9 mouse cellular contexts compared by ENCODE assay signal in genomic region chr9:31279306-31279705, GRCm38 (mm10). TPM values are rescaled to one million over a fixed set of nuclear protein-coding genes. Genes with fewer than 3 reads are reported as not detected.
A peak's percentile ranks its signal among the peaks of the same experiment; 100 is the strongest.
DNase-seq lines count a peak whose midpoint lies in the region; ATAC-seq and TF ChIP-seq lines count a peak whose summit lies in the region.
"Had no signal": no experiment of that assay in that cellular context is flagged by ENCODE, and none has a peak within 500 bp of the region (broad histone marks: within the 10 kb centered on the region; RNA-seq: fewer than 3 reads in every experiment).

No protein-coding gene starts in this region.

- peaks cover 7% of the 10 kb centered on the region for H3K4me1 ChIP-seq in heart, adult 2 months (ENCODE audit: control insufficient read depth, insufficient read depth, low read length)
- H3K4me1 ChIP-seq in CH12.LX (ENCODE audit: control insufficient read depth in 1 of 2, insufficient read depth in 2 of 2): peaks cover 0 to 33% of the 10 kb centered on the region in 2 experiments; a peak in 2 of 4 replicates
- peaks cover 30% of the 10 kb centered on the region for H3K4me1 ChIP-seq in forebrain, embryonic 10.5 days
- H3K4me1 ChIP-seq in liver, embryonic 11.5 days (replicated peaks; ENCODE audit: control insufficient read depth, insufficient read depth, low read length): peaks cover 35% of the 10 kb centered on the region

- TF ChIP-seq POLR2A in heart, adult 2 months (IDR thresholded peaks at IDR 0.05; ENCODE audit: insufficient read depth, low read depth, low read length): no peak
- TF ChIP-seq POLR2A in CH12.LX (IDR thresholded peaks at IDR 0.05; ENCODE audit: low read depth, low read length): no peak

- H3K27me3 ChIP-seq in heart, adult 2 months (ENCODE audit: control insufficient read depth, insufficient read depth, low read length): no peaks in the 10 kb centered on the region
- no peaks in the 10 kb centered on the region for H3K27me3 ChIP-seq in CH12.LX (replicated peaks)
- H3K27me3 ChIP-seq in forebrain, embryonic 10.5 days (ENCODE audit: poor library complexity, severe bottlenecking): no peaks in the 10 kb centered on the region
- no peaks in the 10 kb centered on the region for H3K27me3 ChIP-seq in liver, embryonic 11.5 days (replicated peaks; ENCODE audit: control insufficient read depth, insufficient read depth, low read length)
- H3K27me3 ChIP-seq: Patski had no signal

- peak overlapping the region; percentile 59 for H3K4me2 ChIP-seq in CH12.LX (ENCODE audit: insufficient read depth, low read depth, poor library complexity, severe bottlenecking)
- peak overlapping the region; percentile 85 for H3K4me2 ChIP-seq in liver, embryonic 11.5 days

- DNase-seq in heart, adult 2 months: no peak
- DNase-seq in heart, postnatal 4 days: no peak
- no peak for DNase-seq in CH12.LX (ENCODE audit: extremely low read depth)
- DNase-seq in forebrain, embryonic 10.5 days (ENCODE audit: extremely low spot score, low spot score): no peak
- DNase-seq in liver, embryonic 11.5 days (ENCODE audit: low spot score): no peak
- no peak for DNase-seq in right cerebral cortex, postnatal 10 days (ENCODE audit: low spot score in 2 of 2)
- no peak for DNase-seq in layer of hippocampus, adult 18-20 months (ENCODE audit: low spot score in 2 of 2)
- DNase-seq in yolk sac, embryonic 10.5 days (ENCODE audit: low spot score): no peak

- H3K9me3 ChIP-seq in CH12.LX (replicated peaks; ENCODE audit: low read length): no peaks in the 10 kb centered on the region
- no peaks in the 10 kb centered on the region for H3K9me3 ChIP-seq in forebrain, embryonic 10.5 days
- H3K9me3 ChIP-seq in liver, embryonic 11.5 days (ENCODE audit: control insufficient read depth, low read length): no peaks in the 10 kb centered on the region

- 66% methylated on average over 2 of the region's 2 CpGs for WGBS in heart, adult 2 months
- 54% methylated on average over 2 of the region's 2 CpGs for WGBS in forebrain, embryonic 10.5 days
- 62% methylated on average over 2 of the region's 2 CpGs for WGBS in liver, embryonic 11.5 days

- dilution Hi-C loops in CH12.LX (cut with MboI; ENCODE audit: extremely low pct_ligation_motif_present, extremely low pct_unique_long_range_greater_than_20kb, low sequenced_read_pairs): no loop called here

- no peaks in the 10 kb centered on the region for H3K36me3 ChIP-seq in heart, adult 2 months (ENCODE audit: control insufficient read depth, insufficient read depth, low read length)
- peaks cover 0 to 5% of the 10 kb centered on the region in 2 experiments for H3K36me3 ChIP-seq in CH12.LX (replicated peaks in 1 of 2; ENCODE audit: control insufficient read depth in 1 of 2, insufficient read depth in 1 of 2, low read length in 1 of 2)
- no peaks in the 10 kb centered on the region for H3K36me3 ChIP-seq in forebrain, embryonic 10.5 days (replicated peaks)
- H3K36me3 ChIP-seq in liver, embryonic 11.5 days (ENCODE audit: control insufficient read depth, insufficient read depth, low read length): no peaks in the 10 kb centered on the region

- TF ChIP-seq RAD21 in CH12.LX (IDR thresholded peaks at IDR 0.05; ENCODE audit: low read depth, low read length): no peak

- no peaks in the 10 kb centered on the region for H3K79me2 ChIP-seq in heart, adult 2 months (replicated peaks; ENCODE audit: control insufficient read depth, insufficient read depth, low read length)
- H3K79me2 ChIP-seq in CH12.LX (replicated peaks; ENCODE audit: control insufficient read depth, extremely low read depth, insufficient read depth, poor library complexity, severe bottlenecking): no peaks in the 10 kb centered on the region

- no peak for TF ChIP-seq EP300 in heart, adult 2 months (IDR thresholded peaks at IDR 0.05; ENCODE audit: insufficient read depth, low read depth, low read length)
- no peak for TF ChIP-seq EP300 in CH12.LX (IDR thresholded peaks at IDR 0.05; ENCODE audit: low read length)

- intact Hi-C loops in heart, adult 2 months (cut with DNase I): loop anchor here (2.0 kb wide), 1 partner anchor 57 kb away; no protein-coding TSS in a partner anchor

- H3K4me3 ChIP-seq in heart, adult 2 months: peak overlapping the region; percentile 91
- peak overlapping the region; percentile 79 to 82 (median 79) for H3K4me3 ChIP-seq in CH12.LX (replicated peaks in 1 of 3; ENCODE audit: low read depth in 2 of 3, low read length in 2 of 3, poor library complexity in 1 of 3)
- peak overlapping the region; percentile 91 for H3K4me3 ChIP-seq in forebrain, embryonic 10.5 days
- peak overlapping the region; percentile 81 for H3K4me3 ChIP-seq in liver, embryonic 11.5 days (ENCODE audit: low read depth, low read length)

- peak overlapping the region; percentile 78 for H3K9ac ChIP-seq in heart, adult 2 months (ENCODE audit: low read depth, low read length)
- peak overlapping the region; percentile 75 for H3K9ac ChIP-seq in CH12.LX (ENCODE audit: insufficient read depth, low read depth)
- peak overlapping the region; percentile 97 for H3K9ac ChIP-seq in liver, embryonic 11.5 days (ENCODE audit: low read depth, low read length)

- peak overlapping the region; percentile 99 for H3K27ac ChIP-seq in heart, adult 2 months
- H3K27ac ChIP-seq in CH12.LX (ENCODE audit: insufficient read depth, low read depth): peak overlapping the region; percentile 80
- H3K27ac ChIP-seq in forebrain, embryonic 10.5 days: peak overlapping the region; percentile 100
- H3K27ac ChIP-seq in liver, embryonic 11.5 days (ENCODE audit: low read depth, low read length): peak overlapping the region; percentile 97

- in situ Hi-C loops in CH12.LX (cut with MboI; ENCODE audit: low pct_ligation_motif_present, low pct_unique_long_range_greater_than_20kb, low sequenced_read_pairs): no loop called here

- no peak for TF ChIP-seq CTCF in heart, adult 2 months (IDR thresholded peaks at IDR 0.05)
- TF ChIP-seq CTCF in CH12.LX (conservative IDR thresholded peaks at IDR 0.05 in 1 of 2, IDR thresholded peaks at IDR 0.05 in 1 of 2; ENCODE audit: low read depth in 2 of 2, low read length in 2 of 2): no peak

- no peak for ATAC-seq in liver, embryonic 11.5 days (replicated peaks; ENCODE audit: low FRiP score)

TF ChIP-seq in CH12.LX, 34 proteins besides CTCF, POLR2A, EP300 and RAD21:
- TF ChIP-seq TCF12 (IDR thresholded peaks at IDR 0.05; ENCODE audit: low read depth, low read length): no peak
- TF ChIP-seq ZC3H11A (IDR thresholded peaks at IDR 0.05; ENCODE audit: low read depth, low read length): no peak
- no peak for TF ChIP-seq ZNF384 (IDR thresholded peaks at IDR 0.05; ENCODE audit: low read depth, low read length)

RNA-seq across cellular contexts. Expression of gene Prdm10, which starts 1.0 kb away (rescaled TPM):
- 1 to 10 TPM; 5.1 to 5.4 TPM for total RNA-seq in heart, adult 2 months (2021)
- polyA plus RNA-seq in heart, adult 2 months (2012; rRNA removed): 4.8 and 5.7 TPM in 2 replicates
- total RNA-seq in heart, postnatal 4 days (2021): 1 to 10 TPM; 6.8 to 7.5 TPM
- total RNA-seq in CH12.LX (2012; rRNA removed) (4.5 TPM in 2 replicates), CH12.LX (2014; rRNA removed) (3.9 and 4.7 TPM in 2 replicates)
- 5.2 and 6.7 TPM in 2 replicates for polyA plus RNA-seq in CH12.LX (2012; ENCODE audit: insufficient read length, low read depth)
- polyA plus RNA-seq in forebrain, embryonic 10.5 days (2016; fragmentation: Nextera tagmentation; extraction: Ambion mirVana): 8.2 and 8.9 TPM in 2 replicates
- 5.7 and 6.5 TPM in 2 replicates for polyA plus RNA-seq in liver, embryonic 11.5 days (2014; fragmentation: Nextera tagmentation; extraction: Ambion mirVana)
- total RNA-seq in layer of hippocampus, adult 18-20 months (2021): 10 to 100 TPM; 19.9 to 23.1 TPM
